Mouse (Mus musculus) heart, embryonic 14.5 days (tissue): ENCODE data around the gene Chka. TPM values are rescaled to one million over a fixed set of nuclear protein-coding genes. Genes with fewer than 3 reads are reported as not detected.
A peak's percentile ranks its signal among the peaks of the same experiment; 100 is the strongest.

Experiments used
- ATAC-seq: fragments of 200-750 bp; cut with Nextera tagmentation; 2 replicates; pipeline ENCODE4 v1.8.0; 2017; ENCODE audit warnings: low read depth, moderate TSS enrichment; ENCODE audit not compliant: insufficient number of reproducible peaks, insufficient read depth, low FRiP score
- H3K27ac ChIP-seq, 2 experiments: fragments of 200-500 bp in 1 of 2; fragments of 300-500 bp in 1 of 2; sonication (generic) in 1 of 2; replicated peaks in 1 of 2; 2 replicates each; pipeline ENCODE4 v1.5.1; 2012 to 2014; ENCODE audit warnings: low read depth in 2 of 2, low read length in 2 of 2, control low read depth in 1 of 2, mild to moderate bottlenecking in 1 of 2, mixed read lengths in 1 of 2; ENCODE audit not compliant: control insufficient read depth in 1 of 2, insufficient read depth in 1 of 2
- H3K27me3 ChIP-seq: fragments of 300-500 bp; sonication (generic); 2 replicates; pipeline ENCODE4 v1.6.1; 2014; ENCODE audit warnings: mild to moderate bottlenecking, low read length, control low read depth; ENCODE audit not compliant: control insufficient read depth, insufficient read depth
- H3K36me3 ChIP-seq: fragments of 300-500 bp; sonication (generic); 2 replicates; pipeline ENCODE4 v1.6.1; 2014; ENCODE audit warnings: mild to moderate bottlenecking, control low read depth, low read length, mixed read lengths; ENCODE audit not compliant: control insufficient read depth, insufficient read depth
- H3K4me1 ChIP-seq, 2 experiments: fragments of 200-500 bp in 1 of 2; fragments of 300-500 bp in 1 of 2; sonication (generic) in 1 of 2; 2 replicates each; pipeline ENCODE4 v1.6.1; 2012 to 2014; ENCODE audit warnings: low read length in 2 of 2, control low read depth in 1 of 2, mixed read lengths in 1 of 2; ENCODE audit not compliant: control insufficient read depth in 2 of 2, insufficient read depth in 2 of 2
- H3K4me2 ChIP-seq: fragments of 300-500 bp; sonication (generic); 2 replicates; pipeline ENCODE4 v1.6.1; 2014; ENCODE audit warnings: mild to moderate bottlenecking, low read length
- H3K4me3 ChIP-seq, 2 experiments: fragments of 200-500 bp in 1 of 2; fragments of 300-500 bp in 1 of 2; sonication (generic) in 1 of 2; 2 replicates each; pipeline ENCODE4 v1.5.1; 2012 to 2014; ENCODE audit warnings: low read length in 2 of 2, mild to moderate bottlenecking in 2 of 2, control low read depth in 1 of 2, low read depth in 1 of 2, moderate library complexity in 1 of 2; ENCODE audit not compliant: control insufficient read depth in 1 of 2, insufficient read depth in 1 of 2
- H3K9ac ChIP-seq: fragments of 300-500 bp; sonication (generic); 2 replicates; pipeline ENCODE4 v1.6.1; 2014; ENCODE audit warnings: mild to moderate bottlenecking, low read length
- H3K9me3 ChIP-seq: fragments of 300-500 bp; sonication (generic); 2 replicates; pipeline ENCODE4 v1.6.1; 2016; ENCODE audit warnings: low read length, control low read depth; ENCODE audit not compliant: control insufficient read depth
- WGBS: fragments of 180-500 bp; shearing (Covaris S2); extraction: QIAGEN DNeasy Blood & Tissue Kit; methylation state at CpG from one replicate; pipeline ENCODE4 v1.1.7; 2014; 5-methylcytosine and 5-hydroxymethylcytosine counted together
- polyA plus RNA-seq: library from polyadenylated mRNA; unstranded; fragments of >200 nt; fragmentation: Nextera tagmentation; extraction: Ambion mirVana; gene quantifications from 2 replicates; pipeline ENCODE4 v1.2.1, GENCODE M21; 2014

Gene Chka
- polyA plus RNA-seq, 1 experiment from 2014 or later, result 25.5 TPM

DNA sequence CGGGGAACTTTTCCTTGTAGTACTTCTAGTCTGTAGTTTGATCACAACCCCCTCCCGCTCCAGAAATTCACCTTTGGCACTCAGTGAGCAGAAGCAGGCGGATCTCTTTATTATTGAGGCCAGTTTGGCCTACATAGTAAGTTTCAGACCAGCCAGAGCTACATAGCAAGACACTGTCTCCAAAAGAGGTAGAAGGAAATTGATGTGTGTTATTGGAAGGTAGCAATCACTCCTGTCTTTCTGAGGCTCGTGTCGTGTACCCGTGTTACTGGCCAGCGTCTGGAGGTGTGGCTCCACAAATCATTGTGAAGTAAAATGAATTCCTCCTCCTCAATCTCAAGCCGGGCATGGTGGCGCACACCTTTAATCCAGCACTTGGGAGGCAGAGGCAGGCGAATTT, 1.5 kb downstream of the Chka start:
- no peak for ATAC-seq
- H3K4me3 ChIP-seq, result peak overlapping the region in 1 of 2 experiments; percentile 70; a peak in 1 of 4 replicates
- no peaks in the 10 kb centered on the region for H3K27me3 ChIP-seq
- 89% methylated on average over 10 of the region's 10 CpGs for WGBS
- peak overlapping the region; percentile 84 for H3K4me2 ChIP-seq
- H3K9ac ChIP-seq, result no peak overlapping the region
- no peaks in the 10 kb centered on the region for H3K9me3 ChIP-seq
- H3K4me1 ChIP-seq, result peaks cover 8 to 27% of the 10 kb centered on the region in 2 experiments
- H3K36me3 ChIP-seq, result no peaks in the 10 kb centered on the region
- no peak overlapping the region for H3K27ac ChIP-seq

DNA sequence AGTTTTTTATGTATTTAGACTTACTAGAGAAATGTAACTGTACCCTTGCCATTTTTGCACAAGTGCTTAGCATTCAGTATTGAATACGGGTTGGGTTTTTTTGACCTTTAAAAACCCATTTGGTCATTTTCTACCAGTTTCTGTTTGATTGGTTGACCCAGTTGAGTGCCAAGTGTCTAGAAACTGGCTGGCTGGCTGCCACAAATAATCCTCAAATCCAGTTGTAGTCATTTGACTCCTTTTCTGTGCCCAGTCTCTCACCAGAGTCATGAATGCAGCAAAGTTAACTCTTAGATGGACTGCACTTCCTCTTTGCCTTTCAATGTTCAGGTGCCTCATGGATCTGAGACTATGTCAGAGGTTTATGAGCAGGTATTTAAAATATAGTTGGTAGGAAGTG, 2.3 kb downstream of the Chka start:
- Histone ChIP-seq H3K4me1 (peaks cover 8 to 27% of the 10 kb centered on the region in 2 experiments), H3K4me3 (no peak overlapping the region), H3K36me3 (no peaks in the 10 kb centered on the region), H3K27ac (no peak overlapping the region), H3K27me3 (no peaks in the 10 kb centered on the region), H3K4me2 (no peak overlapping the region), H3K9me3 (no peaks in the 10 kb centered on the region), H3K9ac (no peak overlapping the region)
- 89% methylated on average over 1 of the region's 1 CpGs for WGBS
- no peak for ATAC-seq

DNA sequence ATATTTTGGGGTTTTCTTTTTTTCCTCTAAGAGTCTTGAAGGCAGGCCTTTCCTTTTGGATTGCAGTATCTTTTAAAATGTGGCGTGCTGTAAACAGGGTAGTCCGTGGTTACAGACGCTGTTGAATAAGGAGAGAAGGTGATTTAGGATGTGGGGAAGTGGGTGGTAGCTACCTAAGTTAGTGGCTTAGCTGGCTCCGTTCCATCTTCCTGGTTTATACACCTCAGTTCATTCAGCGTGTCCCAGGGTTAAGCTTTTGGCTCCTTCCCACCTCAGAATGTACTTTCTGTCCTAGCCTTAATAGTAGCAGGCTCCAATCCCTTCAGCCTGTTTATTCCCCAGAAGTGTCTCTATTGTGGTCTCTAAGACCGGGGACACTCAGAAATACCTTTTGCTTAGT, 3.5 kb downstream of the Chka start:
- Histone ChIP-seq H3K4me1 (peaks cover 8 to 27% of the 10 kb centered on the region in 2 experiments), H3K9me3 (no peaks in the 10 kb centered on the region), H3K9ac (no peak overlapping the region), H3K27me3 (no peaks in the 10 kb centered on the region), H3K4me2 (0 out of 2 replicates have a peak overlapping the region, but pooled peaks have one; percentile 2), H3K4me3 (no peak overlapping the region), H3K36me3 (no peaks in the 10 kb centered on the region), H3K27ac (no peak overlapping the region; a peak in 1 of 4 replicates)
- no peak for ATAC-seq
- WGBS, result 77% methylated on average over 6 of the region's 6 CpGs

DNA sequence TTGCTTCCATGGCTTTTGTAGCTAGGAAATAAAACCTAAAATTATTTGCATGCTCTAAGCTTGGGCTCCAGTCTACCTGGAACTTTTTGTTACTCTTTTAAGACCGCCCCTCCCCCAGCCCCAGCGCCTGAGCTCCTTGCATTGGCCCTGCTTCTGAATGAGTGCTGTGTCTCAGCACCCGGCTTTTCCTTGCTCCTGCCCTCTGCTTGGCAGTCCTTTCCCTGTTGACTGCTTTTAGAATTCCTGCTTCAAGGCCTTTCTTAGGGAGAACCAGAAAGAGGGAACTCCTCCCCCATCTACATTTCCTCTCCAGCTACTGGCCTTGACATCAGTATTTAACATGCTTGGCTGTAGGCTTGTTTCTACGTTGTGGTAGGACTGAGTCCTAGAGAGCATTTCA, 4.0 kb downstream of the Chka start:
- WGBS, result 27% methylated on average over 4 of the region's 4 CpGs
- no peak overlapping the region for H3K9ac ChIP-seq
- no peaks in the 10 kb centered on the region for H3K9me3 ChIP-seq
- H3K27ac ChIP-seq, result no peak overlapping the region; a peak in 1 of 4 replicates
- H3K27me3 ChIP-seq, result no peaks in the 10 kb centered on the region
- ATAC-seq, result no peak
- H3K4me1 ChIP-seq, result peaks cover 8 to 24% of the 10 kb centered on the region in 2 experiments
- H3K4me3 ChIP-seq, result no peak overlapping the region
- 0 out of 2 replicates have a peak overlapping the region, but pooled peaks have one; percentile 2 for H3K4me2 ChIP-seq
- no peaks in the 10 kb centered on the region for H3K36me3 ChIP-seq

DNA sequence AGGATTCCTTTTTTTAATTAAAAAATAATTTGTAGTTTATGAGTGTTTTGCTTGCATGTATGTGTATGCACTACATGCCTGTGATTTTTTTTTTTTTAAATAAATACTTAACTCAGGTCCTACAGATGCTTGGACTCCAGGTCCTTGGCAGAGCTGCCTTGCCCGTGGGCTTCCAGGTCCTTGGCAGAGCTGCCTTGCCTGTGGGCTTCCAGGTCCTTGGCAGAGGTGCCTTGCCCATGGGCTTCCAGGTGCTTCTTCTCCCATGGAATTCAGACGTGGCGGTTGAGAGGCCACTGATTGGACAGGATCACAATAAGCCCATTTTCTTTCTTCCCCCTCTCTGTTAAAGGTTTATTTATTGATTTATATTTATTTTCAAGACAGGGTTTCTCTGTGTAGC, 5.6 kb downstream of the Chka start:
- peaks cover 3 to 17% of the 10 kb centered on the region in 2 experiments for H3K4me1 ChIP-seq
- no peaks in the 10 kb centered on the region for H3K27me3 ChIP-seq
- H3K9ac ChIP-seq, result no peak overlapping the region
- no peak overlapping the region for H3K4me2 ChIP-seq
- 87% methylated on average over 3 of the region's 3 CpGs for WGBS
- no peaks in the 10 kb centered on the region for H3K9me3 ChIP-seq
- no peak overlapping the region for H3K27ac ChIP-seq
- ATAC-seq, result no peak
- H3K4me3 ChIP-seq, result no peak overlapping the region
- H3K36me3 ChIP-seq, result no peaks in the 10 kb centered on the region

DNA sequence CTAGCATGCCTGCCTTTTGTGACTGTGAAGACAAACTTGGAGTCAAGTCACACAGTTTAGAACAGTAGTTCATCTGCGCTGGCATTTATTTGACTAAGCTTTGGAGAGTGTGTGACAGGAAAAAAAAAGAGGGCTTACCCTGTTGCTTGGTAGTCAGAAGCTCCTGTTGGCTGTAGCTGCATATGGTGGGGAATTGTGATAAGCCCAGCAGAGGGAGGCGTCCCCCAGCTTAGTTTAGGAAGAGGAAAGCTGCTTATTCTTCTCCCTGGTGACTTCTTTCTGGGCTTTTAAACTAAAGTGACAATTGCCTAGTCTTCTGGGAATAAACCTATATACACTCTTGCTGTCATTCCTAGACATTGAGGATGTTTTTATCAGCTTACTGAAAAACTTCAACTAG, 11.1 kb downstream of the Chka start:
- H3K4me2 ChIP-seq, result no peak overlapping the region
- H3K27me3 ChIP-seq, result no peaks in the 10 kb centered on the region
- H3K36me3 ChIP-seq, result peaks cover 11% of the 10 kb centered on the region
- no peaks in the 10 kb centered on the region for H3K9me3 ChIP-seq
- no peaks in the 10 kb centered on the region for H3K4me1 ChIP-seq
- H3K9ac ChIP-seq, result no peak overlapping the region
- ATAC-seq, result no peak
- 52% methylated on average over 2 of the region's 2 CpGs for WGBS
- no peak overlapping the region for H3K4me3 ChIP-seq
- H3K27ac ChIP-seq, result no peak overlapping the region

DNA sequence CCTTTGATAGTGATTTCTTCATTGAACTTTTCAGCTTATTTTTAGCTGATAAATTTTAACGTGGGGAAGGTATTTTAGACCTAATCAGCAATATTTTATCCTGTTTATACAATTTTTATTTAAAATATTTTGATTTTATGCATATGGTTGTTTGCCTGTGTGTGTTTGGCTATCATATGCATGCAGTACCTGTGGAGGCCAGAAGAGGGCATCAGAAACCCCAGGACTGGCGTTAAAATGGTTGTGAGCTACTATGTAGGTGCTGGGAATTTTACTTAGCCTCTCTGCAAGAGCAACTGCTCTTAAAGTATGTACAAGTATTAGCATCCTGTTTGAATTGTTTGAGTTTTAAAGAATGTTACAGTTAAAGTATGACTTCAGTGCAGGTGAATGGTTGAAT, 13.4 kb downstream of the Chka start:
- no peak for ATAC-seq
- Histone ChIP-seq H3K4me2 (no peak overlapping the region), H3K4me1 (peaks cover 0 to 4% of the 10 kb centered on the region in 2 experiments; a peak in 3 of 4 replicates), H3K27ac (no peak overlapping the region), H3K9ac (no peak overlapping the region), H3K36me3 (peaks cover 11% of the 10 kb centered on the region), H3K9me3 (no peaks in the 10 kb centered on the region), H3K27me3 (no peaks in the 10 kb centered on the region), H3K4me3 (no peak overlapping the region)
- WGBS, result 83% methylated on average over 2 of the region's 2 CpGs

DNA sequence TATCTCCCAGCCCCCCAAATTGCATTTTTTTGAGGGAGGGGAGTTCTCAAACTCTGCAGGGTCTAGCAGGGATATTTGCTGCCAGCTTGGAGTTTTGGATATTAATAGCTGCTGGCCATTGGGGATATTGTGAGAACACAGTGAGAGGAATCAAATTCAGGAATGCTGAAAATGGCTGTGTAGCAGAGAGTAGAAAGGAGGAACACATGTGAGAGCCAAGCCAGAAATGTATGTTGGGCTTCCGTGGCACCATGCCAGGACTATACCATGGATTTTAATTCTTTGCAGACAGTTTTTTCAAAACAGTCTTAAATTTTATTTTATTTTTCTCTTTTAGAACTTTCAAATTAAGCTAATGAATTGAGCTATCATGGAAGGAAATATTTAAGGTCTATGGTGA, 16.7 kb downstream of the Chka start:
- 76% methylated on average over 1 of the region's 1 CpGs for WGBS
- no peak overlapping the region for H3K4me3 ChIP-seq
- H3K27ac ChIP-seq, result 0 out of 4 replicates have a peak overlapping the region, but pooled peaks of 1 of the 2 experiments have one; percentile 14
- H3K4me2 ChIP-seq, result no peak overlapping the region
- no peak for ATAC-seq
- peaks cover 0 to 12% of the 10 kb centered on the region in 2 experiments; a peak in 3 of 4 replicates for H3K4me1 ChIP-seq
- H3K9me3 ChIP-seq, result no peaks in the 10 kb centered on the region
- no peak overlapping the region for H3K9ac ChIP-seq
- H3K36me3 ChIP-seq, result peaks cover 11% of the 10 kb centered on the region
- H3K27me3 ChIP-seq, result no peaks in the 10 kb centered on the region
